Mouse (Mus musculus): ENCODE data around the gene Kmt5b.

Kmt5b gene

GRCm38 (mm10) chr19:3767781-3768696 is 818 bp downstream of the Kmt5b start:
- in situ Hi-C loops (cut with MboI, MseI): no loop called here

GRCm38 (mm10) chr19:3768697-3769383 is 1.6 kb downstream of the Kmt5b start:
- in situ Hi-C loops (cut with MboI, MseI): no loop called here

GRCm38 (mm10) chr19:3769533-3769932 is 2.3 kb downstream of the Kmt5b start:
- in situ Hi-C loops (cut with MboI, MseI): no loop called here

- in situ Hi-C loops (cut with MboI, MseI): no loop called here
Measured at GRCm38 (mm10) chr19:3774159-3774558, 6.9 kb downstream of the Kmt5b start.

GRCm38 (mm10) chr19:3778713-3779112 is 11.5 kb downstream of the Kmt5b start:
- in situ Hi-C loops (cut with MboI, MseI): no loop called here

- in situ Hi-C loops (cut with MboI, MseI): no loop called here
Measured at GRCm38 (mm10) chr19:3790077-3790476, 22.9 kb downstream of the Kmt5b start.

GRCm38 (mm10) chr19:3805526-3805925 is 38.3 kb downstream of the Kmt5b start:
- in situ Hi-C loops (cut with MboI, MseI): no loop called here

- in situ Hi-C loops (cut with MboI, MseI): no loop called here
Measured at GRCm38 (mm10) chr19:3810536-3811233, 43.5 kb downstream of the Kmt5b start.

GRCm38 (mm10) chr19:3814461-3814860 is 47.2 kb downstream of the Kmt5b start:
- in situ Hi-C loops (cut with MboI, MseI): no loop called here

- in situ Hi-C loops (cut with MboI, MseI): no loop called here
Measured at GRCm38 (mm10) chr19:3815824-3816223, 48.6 kb downstream of the Kmt5b start.

- in situ Hi-C loops (cut with MboI, MseI): no loop called here
Measured at GRCm38 (mm10) chr19:3819080-3819479, 51.9 kb downstream of the Kmt5b start.

GRCm38 (mm10) chr19:3819899-3820444 is 52.8 kb downstream of the Kmt5b start:
- in situ Hi-C loops (cut with MboI, MseI): no loop called here

- in situ Hi-C loops (cut with MboI, MseI): no loop called here
Measured at GRCm38 (mm10) chr19:3825044-3825443, 57.8 kb downstream of the Kmt5b start.

- in situ Hi-C loops (cut with MboI, MseI): no loop called here
Measured at GRCm38 (mm10) chr19:3829863-3830262, 62.6 kb downstream of the Kmt5b start.

GRCm38 (mm10) chr19:3831716-3832115 is 64.5 kb downstream of the Kmt5b start:
- in situ Hi-C loops (cut with MboI, MseI): no loop called here

GRCm38 (mm10) chr19:3832851-3833353 is 65.7 kb downstream of the Kmt5b start:
- in situ Hi-C loops (cut with MboI, MseI): no loop called here

GRCm38 (mm10) chr19:3834301-3834700 is 67.1 kb downstream of the Kmt5b start:
- in situ Hi-C loops (cut with MboI, MseI): no loop called here

- in situ Hi-C loops (cut with MboI, MseI): no loop called here
Measured at GRCm38 (mm10) chr19:3836791-3837190, 69.6 kb downstream of the Kmt5b start.

- in situ Hi-C loops (cut with MboI, MseI): no loop called here
Measured at GRCm38 (mm10) chr19:3838931-3839330, 71.7 kb downstream of the Kmt5b start.

- in situ Hi-C loops (cut with MboI, MseI): no loop called here
Measured at GRCm38 (mm10) chr19:3839686-3840085, 72.5 kb downstream of the Kmt5b start.

GRCm38 (mm10) chr19:3840214-3840651 is 73.0 kb downstream of the Kmt5b start:
- in situ Hi-C loops (cut with MboI, MseI): no loop called here

- in situ Hi-C loops (cut with MboI, MseI): no loop called here
Measured at GRCm38 (mm10) chr19:3840685-3841084, 73.5 kb downstream of the Kmt5b start.

All from T-helper 1 cell (primary cell).